Mouse (Mus musculus) ES-E14 (cell line): ENCODE results near the gene Fyttd1.

Experiments
- CHD2 ChIP-seq: IDR thresholded peaks from 2 replicates; pipeline ENCODE4 v1.6.1; 2014; ENCODE audit warnings: mild to moderate bottlenecking, low read depth, low read length, inconsistent platforms
- MAFK ChIP-seq: IDR thresholded peaks from 2 replicates; pipeline ENCODE4 v1.6.1; 2014; ENCODE audit warnings: mild to moderate bottlenecking, low read depth, low read length, inconsistent platforms; ENCODE audit not compliant: insufficient read depth
- ZC3H11A ChIP-seq: IDR thresholded peaks from 2 replicates; pipeline ENCODE4 v1.6.1; 2012; ENCODE audit warnings: low read depth, mild to moderate bottlenecking, inconsistent platforms, low read length, borderline replicate concordance
- ZNF384 ChIP-seq: IDR thresholded peaks from 2 replicates; pipeline ENCODE4 v1.6.1; 2012; ENCODE audit warnings: low read depth, low read length, inconsistent platforms

GRCm38 (mm10) chr16:32954304-32954703 lies 77.0 kb downstream of the Fyttd1 start:
- TF ChIP-seq ZC3H11A (no peak), ZNF384 (no peak), MAFK (no peak), CHD2 (no peak)
